Mouse (Mus musculus): ENCODE results near the gene Tmem14a.
"Not testable (repeated sequence)": the region's sequence is repeated elsewhere in the genome, so short reads cannot be mapped to it uniquely, and the experiment has no call there.

Tmem14a gene

DNA sequence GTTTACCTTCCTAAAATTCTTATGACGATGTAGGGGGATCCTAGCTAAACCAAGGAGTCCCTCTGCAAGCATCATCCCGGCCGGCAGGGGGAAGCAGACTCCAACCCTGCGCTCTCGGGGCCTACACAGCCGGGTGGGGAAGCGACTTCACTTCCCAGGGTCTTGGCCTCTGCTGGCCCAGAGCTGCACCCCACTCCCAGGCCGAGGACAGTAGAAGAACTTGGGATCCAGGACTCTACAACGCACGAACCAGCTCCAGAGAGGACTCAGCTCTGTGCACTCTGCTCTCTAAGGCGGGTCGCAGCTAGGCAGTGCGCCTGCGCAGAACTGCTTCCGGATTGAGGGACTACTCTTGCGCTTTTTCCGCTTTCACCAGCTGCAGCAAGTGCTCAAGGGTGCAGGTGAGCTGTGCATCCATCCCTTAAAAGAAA, at the start of gene Tmem14a:
Tmem14a (plus strand) TSS at position 87 of the 431 bp plus-strand sequence.
- DNase-seq = peak; percentile 89 to 91

DNA sequence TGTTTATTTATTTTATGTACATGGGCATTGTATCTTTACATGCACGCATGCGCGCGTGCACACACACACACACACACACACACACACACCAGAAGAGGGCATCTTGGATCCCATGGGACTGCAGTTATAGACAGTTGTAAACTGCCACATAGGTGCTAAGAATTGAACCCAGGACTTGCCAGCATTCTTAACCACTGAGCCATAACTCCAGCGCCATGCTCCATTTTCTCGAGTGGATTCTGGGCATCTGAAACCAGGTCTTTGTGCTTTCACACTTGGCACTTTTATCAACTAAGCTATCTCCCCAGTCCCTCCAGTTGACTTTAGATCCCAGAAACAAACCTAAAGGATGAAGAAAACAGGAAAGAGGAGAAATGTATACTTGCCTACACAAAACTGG, 33.2 kb upstream of the Tmem14a start:
- no peak for DNase-seq

DNA sequence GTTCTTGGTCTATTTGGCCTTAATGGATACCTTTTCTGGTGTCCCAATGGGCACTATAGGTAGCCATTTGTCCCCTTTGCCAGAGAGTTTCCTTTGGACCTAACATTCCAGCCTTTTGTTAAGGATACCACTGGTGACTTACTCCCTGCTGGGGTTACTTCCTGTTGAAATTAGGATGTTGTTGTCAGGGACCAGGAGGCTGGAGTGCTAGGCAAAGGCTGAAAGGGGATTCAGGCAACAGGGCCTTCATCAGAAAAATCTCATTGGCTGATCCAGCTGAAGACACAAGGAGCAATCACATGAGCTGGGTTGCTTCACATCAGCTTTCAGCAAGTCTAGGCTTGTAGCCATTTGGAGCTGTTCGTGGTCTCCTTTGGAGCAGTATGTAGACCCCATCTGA, 12.1 kb upstream of the Tmem14a start:
- DNase-seq = no peak

DNA sequence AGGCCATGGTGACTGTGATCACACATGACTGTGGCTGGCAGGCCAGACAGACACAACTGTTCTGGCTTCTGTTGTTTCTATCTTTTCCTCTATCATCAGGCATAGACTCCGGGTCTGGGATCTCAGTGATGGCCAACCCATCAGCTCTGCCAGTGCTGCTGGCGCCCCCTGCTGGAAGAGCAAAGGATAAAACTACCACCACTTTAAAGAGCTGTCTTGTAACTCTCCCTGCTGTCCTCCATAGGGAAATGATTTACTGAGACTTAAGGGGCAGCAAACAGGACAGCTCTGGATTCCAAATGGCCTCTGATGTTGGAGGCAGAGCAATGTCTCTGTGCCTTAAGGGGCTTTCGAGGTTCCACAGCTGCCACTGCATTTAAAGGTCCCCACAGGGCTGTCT, 4.8 kb upstream of the Tmem14a start:
- not testable (repeated sequence) for DNase-seq

DNA sequence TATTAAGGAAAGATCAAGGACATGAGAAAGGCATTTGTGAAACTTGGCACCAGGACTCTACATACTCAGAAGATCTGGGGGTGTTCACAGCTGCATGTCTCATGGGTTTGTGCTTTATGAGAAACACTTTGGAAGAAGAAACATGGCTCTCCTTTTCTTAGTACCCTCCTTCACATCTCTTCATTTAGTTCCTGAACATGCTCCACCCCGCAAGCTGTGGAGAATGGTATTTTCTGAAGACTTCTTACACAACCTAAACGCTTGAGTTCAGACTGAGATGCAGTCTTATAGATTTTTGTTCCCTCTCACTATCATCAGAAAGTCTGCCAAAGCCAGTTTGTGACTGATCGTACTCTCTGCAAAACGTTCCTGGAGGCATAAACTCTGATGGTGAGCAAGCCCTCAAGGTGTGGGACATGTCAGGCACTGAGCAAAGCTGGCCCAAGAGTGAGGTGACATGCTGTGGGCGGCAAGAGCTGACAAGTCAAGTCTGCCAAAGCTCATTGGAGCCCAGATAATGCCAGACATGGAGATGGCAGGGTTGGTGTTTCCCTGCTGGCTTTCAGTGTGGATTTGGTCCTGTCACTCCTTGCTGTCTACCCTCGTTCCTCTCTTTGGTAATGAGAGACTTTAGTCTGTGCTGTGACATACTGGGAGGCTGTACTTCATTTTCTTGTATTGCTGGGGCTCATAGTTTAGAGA, 4.2 kb upstream of the Tmem14a start:
- DNase-seq = not testable (repeated sequence)

DNA sequence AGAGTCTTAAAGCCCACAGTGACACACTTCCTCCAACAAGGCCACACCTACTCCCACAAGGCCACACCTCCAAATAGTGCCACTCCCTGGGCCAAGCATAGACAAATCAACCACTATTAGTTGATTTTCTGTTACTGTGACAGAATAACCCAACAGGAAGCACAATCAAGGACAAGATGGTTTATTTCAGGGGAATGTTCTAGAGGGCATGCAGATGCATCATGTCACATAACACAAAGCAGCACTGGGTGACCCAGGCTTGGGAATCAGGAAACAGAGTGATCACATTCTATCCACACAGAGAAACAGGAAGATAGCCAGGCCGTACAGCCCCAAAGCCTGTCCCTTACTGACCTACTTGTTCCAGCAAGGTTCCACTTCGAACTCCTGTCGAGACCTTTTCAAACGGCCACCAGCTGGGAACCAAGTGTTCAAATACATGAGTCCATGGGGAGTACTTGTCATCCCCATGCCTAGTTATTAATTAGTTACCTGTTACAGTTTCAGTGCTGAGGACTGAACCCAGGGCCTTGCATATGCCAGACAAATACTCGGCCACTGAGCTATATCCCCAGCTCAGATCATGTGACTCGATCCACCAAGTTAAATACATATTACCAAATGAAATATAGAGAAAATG, 9.5 kb downstream of the Tmem14a start:
- DNase-seq = no peak

DNA sequence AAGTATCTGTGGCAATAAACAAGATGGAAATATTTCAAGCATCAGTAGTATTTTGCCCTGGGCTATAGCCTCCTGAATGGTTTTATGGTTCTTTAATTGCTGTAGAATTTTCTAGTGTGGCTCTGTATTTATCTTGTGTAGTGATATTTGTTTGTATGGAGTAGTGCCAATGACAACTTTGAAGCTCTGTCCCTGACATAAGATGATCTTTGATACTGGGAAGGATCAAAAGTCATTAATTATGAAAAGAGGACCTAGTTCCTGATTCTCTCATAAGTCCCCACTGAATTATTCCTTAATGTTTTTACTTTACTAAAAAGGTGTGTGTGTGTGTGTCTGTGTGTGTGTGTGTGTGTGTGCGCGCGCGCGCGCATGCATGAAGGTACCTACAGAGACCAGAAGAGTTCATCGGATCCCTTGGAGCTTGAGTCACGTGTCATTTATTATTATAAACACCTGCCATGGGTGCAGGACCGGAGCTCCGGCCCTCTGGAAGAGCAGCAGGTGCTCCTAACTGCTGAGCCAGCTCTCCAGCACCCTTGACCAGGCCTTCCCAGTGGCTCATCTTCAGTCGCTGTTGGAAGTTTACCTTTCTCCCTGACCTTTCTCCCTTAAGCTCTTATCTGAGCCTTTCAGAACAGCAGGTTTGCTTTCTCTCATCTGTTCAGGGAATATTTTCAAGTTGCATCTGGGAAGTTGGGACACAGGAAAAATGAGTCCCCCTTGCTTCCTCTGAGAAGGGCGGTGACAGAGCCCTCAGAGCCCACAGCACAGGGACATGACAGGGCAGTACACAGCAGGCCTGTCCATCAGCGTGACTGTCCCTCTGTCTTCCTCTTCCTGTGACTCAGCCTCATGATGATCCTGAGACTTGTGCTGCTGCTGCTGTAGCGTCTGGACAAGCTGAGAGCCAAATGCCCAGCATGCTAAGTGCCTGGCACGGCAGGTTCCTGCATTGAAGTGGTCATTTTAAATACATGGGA, 10.7 kb downstream of the Tmem14a start:
- not testable (repeated sequence) for DNase-seq

DNA sequence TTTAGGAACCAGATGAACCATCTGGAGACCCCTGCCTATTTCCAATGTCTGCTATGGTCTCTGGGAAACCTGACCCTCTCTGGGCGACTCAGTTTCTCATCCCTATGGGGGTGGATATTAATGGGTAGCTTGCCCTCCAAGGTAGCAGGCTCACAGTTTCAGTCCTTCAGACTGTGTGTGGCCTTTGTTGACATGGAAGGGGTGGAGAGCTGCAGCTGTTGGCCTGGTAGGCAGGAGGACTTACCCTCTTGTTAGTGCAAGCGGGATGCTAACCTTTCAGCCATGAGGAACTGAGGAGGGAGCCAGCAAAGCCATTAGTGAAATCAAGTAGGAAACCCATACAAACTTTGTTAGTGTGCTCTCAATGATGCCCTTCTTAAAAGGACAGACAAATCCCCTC, 12.0 kb downstream of the Tmem14a start:
- no peak for DNase-seq

DNA sequence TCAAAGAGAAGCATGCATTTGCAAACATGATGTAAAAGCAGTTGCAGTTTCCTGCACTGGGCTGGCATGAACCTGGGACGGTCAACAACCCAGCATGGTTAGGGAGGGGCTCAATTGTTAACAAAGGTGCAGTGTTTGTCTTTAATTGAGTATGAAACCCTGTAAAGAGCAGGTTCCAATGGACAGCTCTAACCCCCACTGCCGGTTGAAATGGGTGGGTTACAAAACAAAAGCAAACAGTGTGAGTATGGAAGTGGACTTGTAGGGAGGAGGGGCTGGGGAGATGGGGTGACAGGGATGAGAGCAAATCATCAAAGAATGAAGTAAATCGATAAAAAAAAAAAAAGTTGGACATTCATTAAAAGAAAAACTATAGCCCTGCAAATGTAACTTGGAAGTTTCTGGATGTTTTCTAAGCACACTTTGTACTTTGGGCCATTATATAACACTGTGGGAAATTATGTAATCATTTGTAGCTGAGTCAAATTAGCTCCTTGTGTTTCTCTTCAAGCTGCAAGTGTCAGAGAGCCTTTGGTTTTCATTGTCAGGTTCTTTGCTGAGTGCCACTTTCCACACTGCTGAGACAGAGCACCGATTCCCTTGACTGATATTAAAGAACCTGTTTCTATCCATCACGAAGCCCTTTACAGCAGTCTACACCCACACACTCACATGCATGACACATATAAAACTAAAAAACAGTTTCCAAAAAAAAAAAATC, 13.5 kb downstream of the Tmem14a start:
- DNase-seq = peak; percentile 25 to 78

DNA sequence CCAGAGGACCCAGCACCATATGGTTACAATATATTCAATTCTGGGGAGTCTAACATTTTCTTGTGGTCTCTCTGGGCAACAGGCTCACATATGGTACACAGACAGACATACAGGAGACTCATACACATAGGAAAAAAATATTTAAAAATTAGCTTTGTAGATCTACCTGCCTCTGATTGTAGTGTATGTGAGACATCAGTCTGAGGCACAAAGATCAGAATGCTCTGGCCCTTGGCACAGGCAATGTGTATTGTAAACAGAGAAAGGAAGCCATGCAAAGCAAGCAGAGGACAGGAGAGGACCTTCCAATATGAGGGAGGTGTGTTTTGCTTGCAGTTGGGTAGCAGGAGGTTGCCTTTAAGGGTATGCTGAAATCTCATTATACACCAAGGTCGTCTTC, 14.1 kb downstream of the Tmem14a start:
- no peak for DNase-seq

DNA sequence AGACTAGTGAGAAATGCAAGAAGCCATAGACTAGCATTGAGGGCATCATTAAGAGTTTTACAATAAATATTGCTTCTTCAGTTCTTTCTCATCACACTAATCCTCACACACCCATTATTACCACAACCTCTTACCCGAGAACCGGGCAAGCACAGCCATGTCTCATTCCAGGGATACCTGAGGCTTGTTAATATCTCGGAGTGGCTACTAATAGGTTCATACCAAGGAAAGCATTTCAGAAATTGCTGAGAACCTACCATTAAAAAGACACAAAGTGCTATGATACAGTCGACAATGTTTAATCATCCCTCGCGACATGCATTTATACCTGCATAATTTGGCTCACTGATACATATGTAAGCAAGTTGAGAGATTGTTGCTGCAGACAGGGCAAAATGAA, 17.0 kb downstream of the Tmem14a start:
- DNase-seq = no peak

DNA sequence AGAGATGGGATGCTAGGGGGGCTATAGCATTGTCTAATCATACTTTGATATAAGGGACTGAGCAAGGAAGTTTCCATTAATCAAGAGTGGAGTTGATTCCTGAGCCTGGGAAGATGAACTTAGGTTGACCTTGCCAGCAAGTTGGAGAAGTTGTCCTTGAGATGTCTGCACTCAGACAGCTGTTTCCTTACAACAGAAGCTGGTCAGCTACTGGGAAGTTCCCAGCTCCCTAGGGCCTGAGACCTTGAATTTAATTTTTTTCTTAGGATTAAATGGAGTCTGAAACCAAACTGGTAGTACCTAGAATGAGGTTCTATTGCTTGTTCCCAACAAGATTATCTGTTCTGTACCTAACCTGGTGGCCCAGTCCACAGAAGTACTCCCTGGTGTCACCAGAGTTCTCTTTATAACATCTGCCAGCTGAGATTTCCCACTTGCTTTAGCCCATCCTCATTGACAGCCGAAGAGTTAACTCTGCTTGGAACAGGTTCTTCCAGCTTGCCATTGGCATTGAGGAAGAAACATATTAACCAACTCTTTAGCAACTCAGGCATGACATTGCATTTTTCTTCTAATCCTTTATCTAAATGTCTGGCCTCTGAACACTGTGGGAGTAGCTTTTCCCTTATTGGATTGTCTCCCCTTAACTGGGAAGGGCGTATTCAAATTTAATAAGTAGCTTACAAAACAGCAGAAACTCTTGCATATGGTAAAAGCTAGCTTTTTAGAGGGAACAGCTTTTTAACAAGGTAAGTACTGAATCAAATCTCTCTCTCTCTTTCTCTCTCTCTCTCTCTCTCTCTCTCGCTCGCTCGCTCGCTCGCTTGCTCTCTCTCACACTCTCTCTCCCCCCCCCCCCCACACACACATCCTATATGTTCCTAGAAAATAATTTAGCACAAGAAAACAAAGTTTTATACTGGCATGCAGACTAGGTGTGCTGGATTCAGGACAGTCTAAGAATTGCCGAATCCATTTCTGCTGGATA, 21.8 kb downstream of the Tmem14a start, which contains the start of gene Gsta3:
Gsta3 (plus strand) TSS at position 679 of the 988 bp plus-strand sequence.
- DNase-seq = peak; percentile 47 to 80

DNA sequence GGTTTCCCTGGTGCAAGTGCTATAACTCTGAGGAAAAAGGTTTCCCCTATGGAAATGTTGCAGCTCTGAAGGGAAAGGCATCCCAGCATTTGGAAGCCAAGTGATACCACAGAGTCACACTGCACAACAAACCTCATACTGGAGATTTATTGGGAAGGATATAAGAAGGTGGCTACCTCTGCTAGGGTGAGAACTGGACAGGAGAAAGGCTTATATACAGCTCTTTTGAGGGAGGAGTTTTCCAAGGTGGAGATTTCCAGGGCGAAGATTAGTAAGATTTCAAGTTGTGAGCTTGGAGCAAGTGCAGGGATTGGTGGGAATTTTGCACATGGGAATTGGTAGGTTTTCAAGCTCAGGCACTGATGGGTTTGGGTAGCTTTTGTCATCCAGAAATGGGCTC, 22.7 kb downstream of the Tmem14a start:
- no peak for DNase-seq

DNA sequence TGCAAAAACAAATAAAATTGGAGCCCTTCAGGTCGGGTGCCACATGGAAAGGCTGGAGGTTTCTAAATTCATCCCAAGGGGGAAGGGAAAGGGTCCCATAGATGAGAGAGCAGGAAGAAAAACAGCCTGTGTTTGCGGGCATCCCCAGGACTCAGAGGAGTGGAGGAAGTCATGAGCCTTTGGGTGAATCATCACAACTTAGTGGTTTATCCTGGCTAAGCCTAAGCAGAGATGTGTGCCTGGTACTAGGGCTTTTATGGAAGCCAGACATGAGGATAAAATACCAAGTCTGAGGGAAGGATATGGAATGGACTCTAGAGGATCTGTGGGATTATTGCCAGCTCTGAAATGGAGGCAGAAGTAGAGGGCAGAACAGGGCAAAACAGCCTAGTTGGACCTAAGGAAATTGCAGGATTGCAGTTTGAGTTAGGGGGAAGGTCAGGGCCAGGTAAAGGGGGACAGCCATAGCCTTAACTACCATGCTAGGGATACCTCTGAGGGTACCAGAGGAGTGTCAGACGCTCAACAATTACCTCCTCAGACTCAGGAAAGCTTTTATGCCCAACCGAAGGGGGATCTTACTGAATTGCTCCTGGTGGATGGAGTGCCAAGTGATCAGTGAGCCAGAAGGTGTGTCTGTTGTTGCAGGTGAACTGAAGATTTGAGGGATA, 26.1 kb downstream of the Tmem14a start:
- no peak for DNase-seq

DNA sequence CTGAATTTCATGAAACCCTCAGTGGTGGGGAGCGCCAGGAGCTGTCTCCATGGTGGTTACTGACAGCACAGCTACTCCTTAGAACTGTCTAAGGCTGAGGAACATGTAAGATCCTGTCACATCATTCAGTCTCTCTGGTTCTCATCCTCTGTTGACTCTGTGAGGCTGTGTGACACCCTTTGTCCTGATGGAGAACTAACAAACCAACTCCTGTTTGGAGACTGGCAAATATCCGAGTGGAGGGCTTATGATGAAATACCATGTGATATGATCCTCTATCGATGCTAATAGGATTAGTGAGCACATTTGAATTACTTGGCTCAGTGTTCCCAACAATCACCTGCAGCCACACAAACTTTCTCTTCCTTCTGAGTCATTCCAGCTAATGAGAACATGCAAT, 27.8 kb downstream of the Tmem14a start:
- DNase-seq = no peak

DNA sequence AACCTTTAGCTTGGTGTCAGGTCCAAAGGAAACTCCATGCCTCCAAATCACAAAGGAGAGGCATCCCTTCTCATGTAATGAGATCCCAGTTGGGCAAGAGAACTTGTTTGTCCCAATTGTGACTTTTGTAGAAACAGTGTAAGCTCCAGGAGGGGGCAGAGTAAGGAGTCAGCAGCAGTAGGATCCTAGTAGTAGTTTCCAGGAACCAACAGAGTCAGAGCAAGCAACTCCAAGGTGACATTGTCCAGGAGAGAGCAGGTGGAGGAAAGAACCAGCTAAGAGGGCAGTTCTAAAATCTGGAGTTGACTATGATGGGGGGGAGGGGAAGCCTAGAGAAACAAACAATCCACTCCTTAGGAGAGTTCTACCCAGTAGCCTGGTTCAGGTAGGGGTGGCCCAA, 29.5 kb downstream of the Tmem14a start:
- no peak for DNase-seq

DNA sequence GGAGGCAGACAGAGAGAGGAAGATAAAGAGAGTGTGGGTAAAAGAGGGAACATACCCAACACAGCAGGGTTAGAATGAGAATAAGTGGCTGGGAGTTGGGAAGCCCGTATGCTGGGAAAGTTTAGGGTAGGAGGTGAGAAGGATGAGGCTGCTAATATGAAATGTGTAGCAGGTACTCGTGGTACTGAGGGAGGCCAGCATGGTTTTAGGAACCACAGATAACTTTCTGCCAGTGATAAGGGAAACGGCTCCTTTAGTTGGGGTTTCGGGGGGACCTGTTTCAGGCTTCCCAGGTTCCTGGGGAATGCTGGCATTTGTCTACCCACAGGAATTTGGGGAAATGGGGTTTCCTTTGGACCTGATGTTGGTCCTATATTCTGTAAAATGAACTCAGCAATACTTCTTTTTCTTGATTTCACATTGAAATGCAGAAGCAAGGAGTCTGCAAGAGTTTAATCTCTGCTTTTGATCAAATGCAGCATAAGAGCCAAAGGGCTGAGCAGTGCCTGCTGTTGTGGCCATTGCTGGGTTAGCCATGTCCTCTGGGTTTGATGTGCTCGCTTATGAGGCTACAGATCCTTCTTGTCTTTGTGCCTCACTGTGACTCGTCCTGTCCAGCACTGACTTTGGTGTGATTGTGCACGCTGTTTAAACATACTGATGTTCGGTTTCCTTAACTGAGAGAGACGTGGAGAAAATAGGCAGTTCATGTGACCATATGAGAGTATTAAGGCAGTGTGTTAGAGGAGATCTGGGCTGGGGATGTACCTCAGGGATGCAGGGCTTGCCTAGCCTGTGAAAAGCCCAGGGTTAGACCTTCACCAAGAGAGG, 30.4 kb downstream of the Tmem14a start:
- DNase-seq = no peak

DNA sequence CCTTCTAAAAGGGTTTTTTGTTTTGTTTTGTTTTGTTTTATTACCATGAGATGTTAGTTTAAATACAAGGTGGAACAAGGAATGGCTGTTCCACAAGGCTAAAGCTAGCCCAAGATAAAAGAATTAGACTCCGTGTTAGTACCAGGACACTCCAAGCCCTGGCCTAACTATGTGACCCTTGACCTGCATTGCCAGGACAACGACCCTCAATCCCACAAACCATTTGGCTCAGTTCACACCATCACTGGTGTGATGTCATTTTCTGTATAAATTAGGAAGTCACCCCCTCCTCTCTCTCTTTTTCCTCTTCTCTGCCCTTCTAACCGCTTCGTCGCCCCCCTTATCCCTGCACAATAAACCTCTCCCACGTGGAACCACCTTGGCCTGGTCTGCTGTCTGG, 33.3 kb downstream of the Tmem14a start:
- no peak for DNase-seq

DNA sequence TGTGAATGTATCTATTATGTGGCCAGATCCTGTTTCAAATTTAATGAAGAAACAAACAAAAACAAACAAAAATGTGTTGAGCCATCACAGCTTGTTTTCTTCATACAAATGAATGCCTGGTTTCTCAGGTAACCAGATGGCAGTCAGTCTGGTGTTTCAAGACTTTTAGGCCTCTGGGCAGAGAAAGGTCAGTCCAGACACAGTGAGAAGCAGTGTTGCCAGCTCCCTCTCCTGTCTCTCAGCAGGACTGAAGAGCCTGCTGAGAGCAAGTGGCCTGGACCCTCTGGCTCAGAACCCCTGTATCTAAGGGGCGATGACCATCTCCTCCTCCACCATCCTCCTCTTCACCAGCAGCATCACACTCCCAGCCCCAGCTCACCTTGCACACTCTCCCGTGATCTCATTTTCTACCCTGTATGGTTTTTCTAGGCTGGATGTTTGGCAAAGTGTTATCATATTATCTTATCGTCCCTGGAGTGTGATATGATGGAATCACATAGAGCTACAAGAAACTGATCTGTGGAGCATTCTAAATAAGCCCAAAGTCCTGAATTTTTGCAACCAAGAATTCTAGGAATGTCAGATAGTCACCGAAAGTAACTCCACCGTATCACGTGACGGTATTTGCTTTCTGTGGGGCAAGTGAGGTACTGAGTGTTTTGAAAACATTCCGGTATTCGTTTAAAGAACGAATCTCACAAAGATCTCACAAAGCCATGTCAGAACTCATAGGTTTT, 34.4 kb downstream of the Tmem14a start:
- DNase-seq = peak in 1 of 2 experiments; percentile 32
